10 mouse cellular contexts compared by ENCODE assay signal in the genomic region with DNA sequence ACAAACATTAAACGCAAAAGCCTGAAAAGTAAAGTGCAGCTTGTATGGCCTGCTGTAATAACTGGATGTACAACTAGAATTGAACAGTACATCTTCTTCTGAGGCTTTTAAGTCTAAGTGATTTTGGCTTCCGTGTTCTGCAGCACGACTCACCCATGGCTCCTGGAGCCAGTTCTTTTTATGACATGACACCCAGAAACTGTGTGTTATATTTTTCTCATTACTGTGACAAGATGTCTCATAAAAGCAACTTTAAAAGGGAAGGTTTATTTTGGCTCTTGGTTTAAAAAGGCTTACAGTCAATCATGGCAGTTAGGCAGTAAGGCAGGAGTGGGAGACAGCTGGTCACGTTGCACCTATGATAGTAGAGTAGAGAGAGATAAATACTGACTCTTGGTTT.
"Had no signal": no experiment of that assay in that cellular context is flagged by ENCODE, and none has a peak within 500 bp of the region (broad histone marks: within the 10 kb centered on the region; RNA-seq: fewer than 3 reads in every experiment).

No protein-coding gene starts in this region.

- DNase-seq: lung, adult 18-20 months; lung, embryonic 14.5 days; lung, postnatal 10 days; lung, postnatal 4 days; right cerebral cortex, postnatal 14 days; thymus, adult 18-20 months; thymus, postnatal 14 days; thymus, postnatal 36 days had no signal

- ATAC-seq: midbrain, embryonic 13.5 days; midbrain, embryonic 15.5 days had no signal
